Mouse (Mus musculus) kidney, adult 2 months (tissue): ENCODE measurements at regions not wholly inside any gene's neighbourhood (a gene's known extent, or its start where the extent isn't known, plus 50 kb on each side); places are given as distances from the start of the nearest gene placed in this dataset.

Experiments used
- CTCF ChIP-seq: fragments of 200-500 bp; conservative IDR thresholded peaks from 2 replicates; pipeline ENCODE4 v1.5.1; 2011; ENCODE audit warnings: low read depth, mild to moderate bottlenecking, control low read depth, low read length, moderate library complexity, mixed read lengths; ENCODE audit not compliant: insufficient read depth, insufficient read length
- POLR2A ChIP-seq: fragments of 200-500 bp; IDR thresholded peaks from one replicate; pipeline ENCODE4 v1.6.1; 2011; ENCODE audit warnings: low read depth, low read length, control low read depth

DNA sequence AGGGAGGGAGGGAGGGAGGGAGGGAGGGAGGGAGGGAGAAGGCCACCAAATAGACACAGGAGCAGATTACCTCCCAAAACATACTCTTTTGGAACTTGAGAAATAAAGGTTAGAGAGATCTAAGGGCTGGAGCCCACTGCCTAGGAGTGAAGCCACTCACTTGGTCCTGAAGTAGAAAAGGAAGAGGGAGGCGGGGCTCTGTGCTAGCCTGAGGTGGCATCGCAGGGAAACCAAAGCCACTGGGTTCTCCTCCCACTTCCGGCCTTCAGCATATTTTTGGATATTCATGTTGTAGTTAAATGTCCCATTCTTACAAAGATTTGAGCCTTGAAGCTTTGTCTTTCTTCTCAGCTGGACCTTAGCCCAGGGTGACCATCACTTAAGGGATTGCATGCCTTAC lies 147.6 kb downstream of the Rpl14 start:
- no peak for TF ChIP-seq CTCF
- TF ChIP-seq POLR2A = no peak
